Mouse (Mus musculus) bone marrow, adult 2 months (tissue): ENCODE measurements around the gene Cnpy2. TPM values are rescaled to one million over a fixed set of nuclear protein-coding genes. Genes with fewer than 3 reads are reported as not detected.

Experiments used
- H3K27ac ChIP-seq: fragments of 200-500 bp; 2 replicates; pipeline ENCODE4 v1.5.1; 2012; ENCODE audit warnings: low read depth, mild to moderate bottlenecking, control low read depth, inconsistent platforms, low read length; ENCODE audit not compliant: control insufficient read depth, poor library complexity, insufficient read depth
- H3K4me1 ChIP-seq: fragments of 200-500 bp; 2 replicates; pipeline ENCODE4 v1.6.1; 2011; ENCODE audit warnings: low read length; ENCODE audit not compliant: control insufficient read depth, insufficient read depth
- H3K4me3 ChIP-seq: fragments of 200-500 bp; replicated peaks from 2 replicates; pipeline ENCODE3; 2011; ENCODE audit warnings: mild to moderate bottlenecking, low read depth, low read length, control low read depth; ENCODE audit not compliant: control insufficient read depth
- CTCF ChIP-seq: fragments of 200-500 bp; IDR thresholded peaks from 2 replicates; pipeline ENCODE4 v1.5.1; 2011; ENCODE audit warnings: low read length, control low read depth; ENCODE audit not compliant: control insufficient read depth, insufficient read depth
- POLR2A ChIP-seq: fragments of 200-500 bp; IDR thresholded peaks from 2 replicates; pipeline ENCODE4 v1.6.1; 2011; ENCODE audit warnings: low read depth, mild to moderate bottlenecking, control low read depth, low read length, borderline replicate concordance; ENCODE audit not compliant: control insufficient read depth
- WGBS: fragments of 180-500 bp; shearing (Covaris S2); methylation state at CpG from one replicate; pipeline ENCODE4 v1.1.7; 2018; 5-methylcytosine and 5-hydroxymethylcytosine counted together
- polyA plus RNA-seq: library from polyadenylated mRNA; stranded (reverse); fragments of >200 nt; gene quantifications from 2 replicates; pipeline ENCODE4 v1.2.4, GENCODE M21; 2011; ENCODE audit warnings: low replicate concordance; ENCODE audit not compliant: missing spikeins, insufficient read depth, insufficient read length

The Cnpy2 gene
- polyA plus RNA-seq, 1 experiment, result 52.5 TPM

GRCm38 (mm10) chr10:128374393-128374792, 52.1 kb downstream of the Cnpy2 start:
- TF ChIP-seq CTCF (peak; percentile 48), POLR2A (no peak)
- no peak overlapping the region for H3K4me3 ChIP-seq
- H3K27ac ChIP-seq, result no peak overlapping the region
- WGBS, result 92% methylated on average over 6 of the region's 6 CpGs
- peaks cover 1% of the 10 kb centered on the region; the same call in 1 of the 2 replicates for H3K4me1 ChIP-seq

- Histone ChIP-seq H3K4me3 (peak overlapping the region; percentile 73), H3K4me1 (peaks cover 1% of the 10 kb centered on the region; the same call in 1 of the 2 replicates), H3K27ac (peak overlapping the region; percentile 98; the same call in 1 of the 2 replicates)
Measured at GRCm38 (mm10) chr10:128376099-128376454, 53.8 kb downstream of the Cnpy2 start.

GRCm38 (mm10) chr10:128376455-128377211, 54.4 kb downstream of the Cnpy2 start, which contains the start of gene Ankrd52:
Gene Ankrd52 (plus strand): TSS chr10:128377115.
- 1% methylated on average over 72 of the region's 73 CpGs for WGBS
- peak within 1 kb of the TSS; percentile 84 for H3K4me3 ChIP-seq
- H3K27ac ChIP-seq, result peak within 1 kb of the TSS; percentile 98
- H3K4me1 ChIP-seq, result peaks cover 1% of the 10 kb centered on the region; the same call in 1 of the 2 replicates
- TF ChIP-seq POLR2A (peak; percentile 60; the same call in 1 of the 2 replicates), CTCF (peak; percentile 61)

More at GRCm38 (mm10) chr10:128376099-128376454, 53.8 kb downstream of the Cnpy2 start:
- 57% methylated on average over 4 of the region's 4 CpGs for WGBS
- TF ChIP-seq CTCF (no peak), POLR2A (no peak)

Other genes with a start within 250 kb of the Cnpy2 start
- 369 and 567 TPM in 2 replicates for gene Atp5b, start 239.2 kb upstream of the Cnpy2 start, polyA plus RNA-seq
- gene Baz2a, start 230.9 kb upstream of the Cnpy2 start, polyA plus RNA-seq, result 31.8 and 64.0 TPM in 2 replicates
- 5.9 and 16.2 TPM in 2 replicates for gene Rbms2, start 142.2 kb upstream of the Cnpy2 start, polyA plus RNA-seq
- 1.3 and 3.2 TPM in 2 replicates for gene Gls2, start 128.0 kb upstream of the Cnpy2 start, polyA plus RNA-seq
- gene Spryd4, start 110.7 kb upstream of the Cnpy2 start, polyA plus RNA-seq, result 5.1 and 5.3 TPM in 2 replicates
- gene Mip, start 96.6 kb upstream of the Cnpy2 start, polyA plus RNA-seq, result not detected in 2 replicates
- gene Timeless, start 90.4 kb upstream of the Cnpy2 start, polyA plus RNA-seq, result 45.9 and 61.1 TPM in 2 replicates
- gene Apon, start 68.4 kb upstream of the Cnpy2 start, polyA plus RNA-seq, result 3.2 and 4.4 TPM in 2 replicates
- gene Apof, start 53.8 kb upstream of the Cnpy2 start, polyA plus RNA-seq, result 2.6 and 4.0 TPM in 2 replicates
- 32.7 and 54.1 TPM in 2 replicates for gene Stat2, start 51.9 kb upstream of the Cnpy2 start, polyA plus RNA-seq
- gene Il23a, start 23.7 kb upstream of the Cnpy2 start, polyA plus RNA-seq, result 1.5 and 2.1 TPM in 2 replicates
- gene Pan2, start 19.1 kb upstream of the Cnpy2 start, polyA plus RNA-seq, result 20.1 and 32.1 TPM in 2 replicates
- 61.9 and 64.4 TPM in 2 replicates for gene Cs, start 15.3 kb downstream of the Cnpy2 start, polyA plus RNA-seq
- gene Coq10a, start 46.5 kb downstream of the Cnpy2 start, polyA plus RNA-seq, result 10.7 and 22.9 TPM in 2 replicates
- gene Ankrd52, start 54.7 kb downstream of the Cnpy2 start, polyA plus RNA-seq, result 14.5 and 17.1 TPM in 2 replicates
- not detected in 2 replicates for gene Slc39a5, start 78.8 kb downstream of the Cnpy2 start, polyA plus RNA-seq
- 26.4 and 40.0 TPM in 2 replicates for gene Nabp2, start 89.0 kb downstream of the Cnpy2 start, polyA plus RNA-seq
- 8.5 and 17.3 TPM in 2 replicates for gene Rnf41, start 89.2 kb downstream of the Cnpy2 start, polyA plus RNA-seq
- 45.0 and 74.4 TPM in 2 replicates for gene Smarcc2, start 136.8 kb downstream of the Cnpy2 start, polyA plus RNA-seq
- 1,368 and 2,050 TPM in 2 replicates for gene Myl6, start 171.7 kb downstream of the Cnpy2 start, polyA plus RNA-seq
- gene Myl6b, start 176.2 kb downstream of the Cnpy2 start, polyA plus RNA-seq, result 0.79 and 2.4 TPM in 2 replicates
- gene Esyt1, start 203.4 kb downstream of the Cnpy2 start, polyA plus RNA-seq, result 26.2 and 36.1 TPM in 2 replicates
- gene Zc3h10, start 225.3 kb downstream of the Cnpy2 start, polyA plus RNA-seq, result 7.0 and 9.8 TPM in 2 replicates
- gene Rpl41, start 226.8 kb downstream of the Cnpy2 start, polyA plus RNA-seq, result 2,208 and 2,695 TPM in 2 replicates
- gene Pa2g4, start 243.5 kb downstream of the Cnpy2 start, polyA plus RNA-seq, result 80.3 and 116 TPM in 2 replicates